Mouse (Mus musculus) left cerebral cortex, adult 2 months (tissue): ENCODE data around the gene Slamf1. TPM values are rescaled to one million over a fixed set of nuclear protein-coding genes. Genes with fewer than 3 reads are reported as not detected.

Experiments used
- DNase-seq, 2 experiments: peaks; one replicate each; pipeline ENCODE4 v3.0.0; 2021 to 2022; ENCODE audit warnings: low spot score in 2 of 2, mixed read lengths in 1 of 2; ENCODE audit errors: extremely low spot score in 1 of 2
- H3K27ac ChIP-seq: fragments of 200-600 bp; 2 replicates; pipeline ENCODE4 v1.8.1; 2022
- H3K4me3 ChIP-seq: fragments of 200-600 bp; 2 replicates; pipeline ENCODE4 v1.8.1; 2022
- CTCF ChIP-seq: fragments of 200-600 bp; IDR thresholded peaks from 2 replicates; pipeline ENCODE4 v1.8.1; 2022; ENCODE audit warnings: antibody characterized with exemption, mild to moderate bottlenecking, moderate library complexity
- intact Hi-C: fragments of 180-260 bp; cut with DNase I; formaldehyde crosslinking; loops from one replicate; pipeline ENCODE4 v1.15.1; 2025
- long read RNA-seq, 2 experiments: library from polyadenylated mRNA; stranded (forward); transcript quantifications; one replicate each; pipeline ENCODE4 v2.0.0; 2021; ENCODE audit warnings: borderline mapping rate in 2 of 2
- total RNA-seq, 2 experiments: library from RNA; stranded (reverse); gene quantifications; 2 replicates each; pipeline ENCODE4 v1.2.3; 2021

Gene Slamf1
- under 1 TPM; 0.52 to 0.68 TPM for total RNA-seq
- long read RNA-seq, experiment 1, partial matches to known transcripts, result 0 of 1 reads
- long read RNA-seq, experiment 1, other reads (novel, unspliced or antisense), result 1 of 1 reads
- long read RNA-seq, experiment 2, result 0 reads

GRCm38 (mm10) chr1:171766898-171767297 lies at the start of gene Slamf1:
Gene Slamf1, plus strand, starts transcription at chr1:171767127.
- intact Hi-C loops, result no loop called here
- no peak for TF ChIP-seq CTCF
- no peak within 1 kb of the TSS for H3K27ac ChIP-seq
- no peak for DNase-seq
- H3K4me3 ChIP-seq, result no peak within 1 kb of the TSS

GRCm38 (mm10) chr1:171731195-171731594 lies 35.7 kb upstream of the Slamf1 start:
- peak; percentile 36 for TF ChIP-seq CTCF
- DNase-seq, result no peak
- Histone ChIP-seq H3K4me3 (no peak overlapping the region), H3K27ac (no peak overlapping the region)
- intact Hi-C loops, result no loop called here

GRCm38 (mm10) chr1:171734898-171735297 lies 32.0 kb upstream of the Slamf1 start:
- no peak for TF ChIP-seq CTCF
- intact Hi-C loops, result no loop called here
- Histone ChIP-seq H3K27ac (no peak overlapping the region), H3K4me3 (no peak overlapping the region)
- no peak for DNase-seq

GRCm38 (mm10) chr1:171748127-171748969 lies 18.6 kb upstream of the Slamf1 start:
- no peak for DNase-seq
- Histone ChIP-seq H3K27ac (no peak overlapping the region), H3K4me3 (no peak overlapping the region)
- intact Hi-C loops, result no loop called here
- no peak for TF ChIP-seq CTCF

GRCm38 (mm10) chr1:171761853-171762448 lies 5.0 kb upstream of the Slamf1 start:
- Histone ChIP-seq H3K27ac (no peak overlapping the region), H3K4me3 (no peak overlapping the region)
- no peak for DNase-seq
- intact Hi-C loops, result no loop called here
- TF ChIP-seq CTCF, result no peak

- no peak for DNase-seq
- Histone ChIP-seq H3K4me3 (no peak overlapping the region), H3K27ac (no peak overlapping the region)
- intact Hi-C loops, result loop anchor here (5.0 kb wide), 1 partner anchor 54 kb away; no protein-coding TSS in a partner anchor
- no peak for TF ChIP-seq CTCF
Measured at GRCm38 (mm10) chr1:171770996-171771395, 4.1 kb downstream of the Slamf1 start.

GRCm38 (mm10) chr1:171772121-171772735 lies 5.3 kb downstream of the Slamf1 start:
- no peak for TF ChIP-seq CTCF
- no peak overlapping the region for H3K27ac ChIP-seq
- H3K4me3 ChIP-seq, result no peak overlapping the region
- DNase-seq, result no peak
- intact Hi-C loops, result loop anchor here (5.0 kb wide), 1 partner anchor 55 kb away; no protein-coding TSS in a partner anchor

- no peak for DNase-seq
- intact Hi-C loops, result loop anchor here (1.0 to 5.0 kb wide), 2 partner anchors 15 to 56 kb away; no protein-coding TSS in a partner anchor
- Histone ChIP-seq H3K27ac (no peak overlapping the region), H3K4me3 (no peak overlapping the region)
- TF ChIP-seq CTCF, result no peak
Measured at GRCm38 (mm10) chr1:171773232-171773989, 6.5 kb downstream of the Slamf1 start.

GRCm38 (mm10) chr1:171774266-171774665 lies 7.3 kb downstream of the Slamf1 start:
- Histone ChIP-seq H3K4me3 (no peak overlapping the region), H3K27ac (no peak overlapping the region)
- no peak for DNase-seq
- no peak for TF ChIP-seq CTCF
- intact Hi-C loops, result loop anchor here (5.0 kb wide), 1 partner anchor 57 kb away; no protein-coding TSS in a partner anchor

- peak overlapping the region; percentile 69 for H3K27ac ChIP-seq
- H3K4me3 ChIP-seq, result no peak overlapping the region
- intact Hi-C loops, result loop anchor here (5.0 kb wide), 1 partner anchor 57 kb away; no protein-coding TSS in a partner anchor
- no peak for TF ChIP-seq CTCF
- peak in 1 of 2 experiments; percentile 19 for DNase-seq
Measured at GRCm38 (mm10) chr1:171774678-171775077, 7.8 kb downstream of the Slamf1 start.

GRCm38 (mm10) chr1:171775781-171776180 lies 8.9 kb downstream of the Slamf1 start:
- peak overlapping the region; percentile 69 for H3K27ac ChIP-seq
- no peak for TF ChIP-seq CTCF
- DNase-seq, result peak; percentile 17 to 29
- H3K4me3 ChIP-seq, result no peak overlapping the region
- intact Hi-C loops, result loop anchor here (1.0 kb wide), 1 partner anchor 14 kb away; no protein-coding TSS in a partner anchor
